ENCODE assay signal across 8 mouse cellular contexts in genomic region chr12:100127866-100128480, GRCm38 (mm10). TPM values are rescaled to one million over a fixed set of nuclear protein-coding genes. Genes with fewer than 3 reads are reported as not detected.
DNase-seq lines count a peak whose midpoint lies in the region; ATAC-seq lines count a peak whose summit lies in the region.

No protein-coding gene starts in this region.

- H3K9me3 ChIP-seq in midbrain, embryonic 11.5 days (ENCODE audit: control insufficient read depth, low read length) = no peaks in the 10 kb centered on the region
- H3K9me3 ChIP-seq in midbrain, embryonic 16.5 days (replicated peaks; ENCODE audit: control insufficient read depth, low read length, poor library complexity, severe bottlenecking) = no peaks in the 10 kb centered on the region
- no peaks in the 10 kb centered on the region for H3K9me3 ChIP-seq in stomach, embryonic 15.5 days

- peak; percentile 63 to 68 for DNase-seq in frontal cortex, adult 2 months (ENCODE audit: extremely low spot score in 1 of 2, low spot score in 1 of 2)
- DNase-seq in frontal cortex, postnatal 10 days (ENCODE audit: low spot score in 2 of 2) = no peak
- peak; percentile 51 for DNase-seq in midbrain, embryonic 11.5 days (ENCODE audit: low spot score, missing footprints)
- DNase-seq in left cerebral cortex, postnatal 36 days (ENCODE audit: low spot score in 2 of 2) = peak; percentile 56 to 58
- DNase-seq in thymus, postnatal 10 days (ENCODE audit: low spot score in 2 of 2) = no peak
- no peak for DNase-seq in cerebellum, postnatal 14 days

- 80% methylated on average over 8 of the region's 8 CpGs for WGBS in midbrain, embryonic 11.5 days
- 80% methylated on average over 8 of the region's 8 CpGs for WGBS in midbrain, embryonic 16.5 days
- WGBS in stomach, embryonic 15.5 days = 46% methylated on average over 8 of the region's 8 CpGs

- H3K36me3 ChIP-seq in midbrain, embryonic 11.5 days (ENCODE audit: control insufficient read depth, insufficient read depth, low read length) = peaks cover 18% of the 10 kb centered on the region
- H3K36me3 ChIP-seq in midbrain, embryonic 16.5 days (ENCODE audit: control insufficient read depth, insufficient read depth, low read length) = peaks cover 25% of the 10 kb centered on the region
- peaks cover 66% of the 10 kb centered on the region for H3K36me3 ChIP-seq in stomach, embryonic 15.5 days

- no peak overlapping the region for H3K4me3 ChIP-seq in midbrain, embryonic 11.5 days (ENCODE audit: low read depth, low read length)
- no peak overlapping the region for H3K4me3 ChIP-seq in midbrain, embryonic 16.5 days (ENCODE audit: low read depth, low read length)
- H3K4me3 ChIP-seq in stomach, embryonic 15.5 days (replicated peaks) = no peak overlapping the region

- intact Hi-C loops in left cerebral cortex, postnatal 36 days (cut with DNase I) = no loop called here

- H3K27ac ChIP-seq in midbrain, embryonic 11.5 days (ENCODE audit: low read depth, low read length) = no peak overlapping the region
- no peak overlapping the region for H3K27ac ChIP-seq in midbrain, embryonic 16.5 days (ENCODE audit: low read length)
- peak overlapping the region; percentile 51; the same call in 1 of the 2 replicates for H3K27ac ChIP-seq in stomach, embryonic 15.5 days

- no peaks in the 10 kb centered on the region for H3K4me1 ChIP-seq in midbrain, embryonic 11.5 days (ENCODE audit: control insufficient read depth, insufficient read depth, low read length)
- H3K4me1 ChIP-seq in midbrain, embryonic 16.5 days (ENCODE audit: control insufficient read depth, insufficient read depth, low read length) = no peaks in the 10 kb centered on the region
- H3K4me1 ChIP-seq in stomach, embryonic 15.5 days = no peaks in the 10 kb centered on the region

- H3K4me2 ChIP-seq in midbrain, embryonic 11.5 days = no peak overlapping the region
- H3K4me2 ChIP-seq in midbrain, embryonic 16.5 days (ENCODE audit: low read length) = no peak overlapping the region
- H3K4me2 ChIP-seq in stomach, embryonic 15.5 days = no peak overlapping the region

- H3K9ac ChIP-seq in midbrain, embryonic 11.5 days (ENCODE audit: low read length) = no peak overlapping the region
- H3K9ac ChIP-seq in midbrain, embryonic 16.5 days (ENCODE audit: low read depth, low read length) = no peak overlapping the region
- H3K9ac ChIP-seq in stomach, embryonic 15.5 days = no peak overlapping the region

- ATAC-seq in midbrain, embryonic 11.5 days (ENCODE audit: low FRiP score) = no peak
- no peak for ATAC-seq in midbrain, embryonic 16.5 days
- ATAC-seq in stomach, embryonic 15.5 days (ENCODE audit: insufficient read depth, low FRiP score, low read depth) = no peak

- H3K27me3 ChIP-seq in midbrain, embryonic 11.5 days (ENCODE audit: control insufficient read depth, insufficient read depth, low read length) = no peaks in the 10 kb centered on the region
- no peaks in the 10 kb centered on the region for H3K27me3 ChIP-seq in midbrain, embryonic 16.5 days (ENCODE audit: control insufficient read depth, insufficient read depth, low read depth, low read length)
- no peaks in the 10 kb centered on the region for H3K27me3 ChIP-seq in stomach, embryonic 15.5 days (replicated peaks)

RNA-seq across cellular contexts. Expression of gene Psmc1, which starts 18.0 kb away (rescaled TPM):
- polyA plus RNA-seq in frontal cortex, adult 2 months (2012; rRNA removed) = 133 and 152 TPM in 2 replicates
- polyA plus RNA-seq in midbrain, embryonic 11.5 days (2014; fragmentation: Nextera tagmentation; extraction: Ambion mirVana) = 448 and 451 TPM in 2 replicates
- 270 and 286 TPM in 2 replicates for polyA plus RNA-seq in midbrain, embryonic 16.5 days (2015; fragmentation: Nextera tagmentation; extraction: Ambion mirVana)
- 100 to 1,000 TPM; 188 to 203 TPM for total RNA-seq in left cerebral cortex, postnatal 36 days (2021)
- polyA plus RNA-seq in stomach, embryonic 15.5 days (2015; fragmentation: Nextera tagmentation; extraction: Ambion mirVana) = 206 and 240 TPM in 2 replicates

RNA-seq across cellular contexts. Expression of gene Nrde2, which starts 31.5 kb away (rescaled TPM):
- polyA plus RNA-seq in frontal cortex, adult 2 months (2012; rRNA removed) = 12.0 and 14.9 TPM in 2 replicates
- polyA plus RNA-seq in midbrain, embryonic 11.5 days (2014; fragmentation: Nextera tagmentation; extraction: Ambion mirVana) = 11.6 and 13.5 TPM in 2 replicates
- 11.7 and 12.7 TPM in 2 replicates for polyA plus RNA-seq in midbrain, embryonic 16.5 days (2015; fragmentation: Nextera tagmentation; extraction: Ambion mirVana)
- total RNA-seq in left cerebral cortex, postnatal 36 days (2021) = 10 to 100 TPM; 18.3 to 22.8 TPM
- 10.3 and 12.2 TPM in 2 replicates for polyA plus RNA-seq in stomach, embryonic 15.5 days (2015; fragmentation: Nextera tagmentation; extraction: Ambion mirVana)

Comparison
In these comparisons a context has a peak if more than half of its experiments do, and no peak if none do; other contexts are left out.
1. DNase-seq: peak in frontal cortex, adult 2 months (2 of 2), midbrain, embryonic 11.5 days (single experiment) and left cerebral cortex, postnatal 36 days (2 of 2); none in frontal cortex, postnatal 10 days (0 of 2), thymus, postnatal 10 days (0 of 2) and cerebellum, postnatal 14 days (0 of 2).